Mouse (Mus musculus): ENCODE data around the gene Zpbp.

Gene Zpbp

DNA sequence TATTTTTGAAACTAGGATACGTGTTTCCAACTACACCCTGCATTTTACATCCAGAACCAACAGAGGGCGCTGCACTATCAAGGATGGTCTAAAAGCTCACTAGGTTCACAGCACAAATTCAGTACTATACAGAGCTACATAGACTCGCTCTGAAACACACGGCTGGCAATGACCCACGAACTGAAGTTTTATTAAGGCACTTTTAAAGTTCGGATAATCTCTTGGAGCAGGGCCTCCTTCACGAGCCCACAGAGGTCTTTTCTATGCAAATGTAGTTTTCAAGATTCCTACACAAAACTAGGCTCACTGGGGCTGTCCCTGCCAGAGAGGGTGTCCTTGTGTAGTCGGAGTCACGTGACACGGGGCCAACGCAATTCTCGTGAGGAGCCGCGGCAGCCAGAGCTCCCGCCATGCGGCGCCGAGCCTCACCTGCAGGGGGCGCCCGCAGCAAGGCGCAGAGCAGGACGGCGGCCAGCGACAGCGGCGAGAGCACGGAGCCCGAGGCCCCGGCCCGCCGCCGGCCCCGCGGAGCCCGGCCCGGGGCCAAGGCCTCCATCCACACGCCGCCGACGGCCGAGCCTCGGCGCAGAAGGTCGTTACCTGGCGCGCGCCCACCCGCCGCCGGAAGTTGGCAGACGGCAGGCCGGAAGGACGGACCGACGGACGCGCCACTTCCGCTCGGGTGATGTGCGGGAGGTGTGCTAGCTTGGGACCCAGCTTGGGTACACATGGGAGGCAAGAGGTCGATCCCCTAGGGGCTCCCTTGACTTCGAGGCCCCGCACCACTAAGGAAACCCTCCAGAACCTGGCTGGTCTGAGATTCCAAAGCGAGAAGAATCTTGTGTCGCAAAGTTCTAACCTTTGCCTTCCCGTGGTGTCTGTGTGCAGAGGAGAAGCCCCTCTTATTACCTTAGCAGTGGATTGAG is at the start of gene Zpbp, which contains the start of gene Spata48:
Zpbp (minus strand) TSS at position 774 of the 926 bp plus-strand sequence.
Spata48 (plus strand) TSS at position 460 of the 926 bp plus-strand sequence.
- peak; percentile 30 for DNase-seq (ENCODE audit: low read depth)

DNA sequence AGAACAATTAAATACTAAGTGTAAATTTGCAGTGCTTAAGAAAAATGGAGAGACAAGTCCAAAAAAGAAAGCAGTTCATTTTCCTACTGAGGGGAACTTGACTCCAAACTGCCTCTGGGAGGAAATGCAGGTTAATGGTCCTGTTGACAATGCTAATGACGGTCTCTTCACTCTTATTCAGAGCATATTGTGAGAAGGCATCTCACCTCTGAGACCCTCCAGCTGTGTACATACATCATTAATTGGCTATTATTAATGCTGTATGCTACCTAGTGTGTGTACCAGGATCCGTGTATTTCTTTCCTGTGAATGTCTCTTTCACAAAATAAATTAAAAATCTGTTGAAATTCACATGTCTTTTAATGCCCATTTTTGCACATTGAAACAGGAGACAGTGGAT is 47.2 kb upstream of the Zpbp start:
- DNase-seq (ENCODE audit: low read depth): no peak

DNA sequence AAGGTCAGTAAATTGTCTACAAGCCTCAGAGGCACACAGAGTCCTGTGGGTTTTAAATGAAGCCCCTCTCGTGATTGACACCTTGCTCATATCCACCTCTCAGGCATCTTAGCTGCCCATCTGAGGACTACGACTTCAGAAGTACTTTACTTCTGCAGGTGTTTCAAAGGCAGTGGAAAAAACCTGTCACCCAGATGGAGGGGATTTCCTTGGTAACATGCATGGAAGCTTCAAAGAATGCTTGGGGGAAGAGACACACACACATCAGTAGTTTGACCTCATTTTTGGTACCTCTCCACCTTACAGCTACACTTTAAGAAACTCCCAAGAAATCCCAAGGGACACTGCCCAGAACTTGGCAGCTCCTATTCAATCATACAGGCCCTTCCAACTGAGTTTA is 44.0 kb upstream of the Zpbp start:
- DNase-seq (ENCODE audit: low read depth): no peak

DNA sequence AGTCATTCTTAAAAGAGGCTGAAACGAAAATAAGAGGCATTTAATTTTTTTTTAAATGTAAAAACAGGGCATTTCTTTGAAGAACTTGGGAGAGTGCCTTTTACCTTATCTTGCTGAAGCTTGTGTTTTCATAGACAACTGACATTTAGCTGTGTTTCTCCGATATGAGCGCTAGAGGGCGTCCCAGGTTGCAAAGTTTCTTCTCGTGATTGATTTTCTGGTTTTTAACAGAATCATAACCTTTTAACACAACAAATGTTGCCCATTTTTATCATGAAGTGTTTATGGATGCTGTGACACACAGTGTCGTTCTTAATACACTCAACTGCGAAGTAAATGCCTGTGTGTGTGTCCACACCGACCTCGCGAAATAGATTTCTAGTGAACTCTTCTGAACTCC is 37.7 kb upstream of the Zpbp start:
- no peak for DNase-seq (ENCODE audit: low read depth)

DNA sequence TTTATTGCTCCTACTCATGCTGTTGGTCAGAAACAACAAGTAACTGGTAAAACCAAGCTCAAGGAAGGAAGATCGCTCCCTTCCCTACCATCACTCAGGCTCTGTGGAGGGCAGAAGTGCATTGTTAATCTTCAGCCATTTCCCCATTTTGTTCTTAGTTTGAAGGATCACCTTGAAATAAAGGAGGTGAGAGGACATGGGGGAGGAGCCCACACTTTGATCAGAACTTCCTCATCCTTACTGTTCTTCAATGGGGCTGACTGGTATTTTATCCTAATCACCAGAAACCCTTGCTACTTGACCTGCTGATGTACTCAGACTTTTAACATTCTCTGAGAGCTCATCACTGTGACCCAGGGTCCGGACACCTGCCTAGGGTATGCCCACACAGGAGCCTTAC is 33.5 kb upstream of the Zpbp start:
- DNase-seq (ENCODE audit: low read depth): no peak

DNA sequence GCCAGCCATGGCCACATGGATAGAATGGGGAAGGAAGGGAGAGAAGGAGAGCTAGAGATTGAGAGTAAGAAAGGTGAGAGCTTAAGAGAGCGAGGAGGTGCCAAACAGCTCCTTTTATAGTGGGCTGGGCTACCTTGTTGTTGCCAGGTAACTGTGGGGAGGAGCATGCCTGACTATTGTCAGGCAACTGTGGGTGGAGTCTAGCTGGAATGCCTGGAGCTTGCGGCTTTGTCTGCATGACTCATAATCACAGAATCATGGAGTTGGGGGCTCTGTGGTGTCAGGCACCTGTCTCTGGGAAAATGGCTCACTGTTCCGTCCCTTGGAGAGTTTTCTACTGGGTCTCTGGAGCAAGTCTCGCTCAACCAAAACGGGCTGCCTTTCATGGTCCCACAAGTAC is 29.8 kb upstream of the Zpbp start:
- no peak for DNase-seq (ENCODE audit: low read depth)

DNA sequence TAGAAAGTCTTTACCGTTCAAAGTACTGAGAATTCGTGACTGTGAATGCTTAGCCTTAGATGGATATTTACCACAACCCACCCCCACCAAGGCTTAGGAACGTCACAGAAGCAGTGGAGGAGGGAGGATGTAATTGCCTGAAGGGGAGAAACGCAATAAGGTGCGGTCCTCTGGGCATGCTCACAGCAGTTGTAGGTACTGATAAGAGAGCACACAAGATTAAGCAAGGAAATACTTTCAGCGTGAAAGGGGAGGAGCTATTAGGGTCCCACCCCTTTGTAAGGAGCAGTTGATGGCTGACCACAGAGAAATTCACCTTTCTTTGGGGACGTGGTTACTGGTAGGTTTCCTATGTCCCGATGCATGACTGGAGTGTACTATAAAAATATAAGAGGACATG is 22.2 kb upstream of the Zpbp start:
- DNase-seq (ENCODE audit: low read depth): no peak

DNA sequence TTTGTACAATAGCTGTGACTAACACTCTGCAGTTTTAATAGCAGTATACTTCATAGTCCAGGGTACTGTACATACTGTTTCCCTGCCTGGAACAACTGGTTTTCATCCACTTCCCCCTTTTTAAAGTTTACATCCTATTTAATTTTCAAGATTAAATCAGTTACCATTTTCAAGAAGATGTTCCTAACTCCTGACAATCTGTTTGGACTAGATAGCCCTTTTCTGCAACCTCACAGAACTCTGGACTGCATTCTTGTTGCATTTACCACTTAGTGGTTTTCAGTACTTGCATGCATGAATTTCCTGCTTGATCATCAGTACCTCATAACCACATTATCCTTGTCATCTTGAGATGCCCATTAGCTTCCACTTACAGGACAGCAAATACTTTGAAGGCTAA is 6.7 kb upstream of the Zpbp start:
- no peak for DNase-seq (ENCODE audit: low read depth)

DNA sequence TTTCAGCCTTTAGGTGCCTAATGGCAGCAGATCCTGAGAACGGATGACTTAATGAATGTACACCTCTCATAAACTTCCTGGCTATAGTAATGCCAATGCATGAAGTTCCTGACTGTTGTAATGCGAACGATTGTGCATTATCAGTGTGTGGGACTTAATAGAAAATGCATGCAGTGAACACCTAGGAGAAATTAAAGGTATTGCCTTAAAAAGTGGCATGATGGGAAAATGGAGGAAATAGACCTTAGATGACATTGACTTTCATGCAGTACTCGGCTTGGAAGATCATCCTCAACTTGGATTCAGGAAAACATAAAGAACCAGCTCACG is 318 bp upstream of the Zpbp start:
- DNase-seq (ENCODE audit: low read depth): no peak

DNA sequence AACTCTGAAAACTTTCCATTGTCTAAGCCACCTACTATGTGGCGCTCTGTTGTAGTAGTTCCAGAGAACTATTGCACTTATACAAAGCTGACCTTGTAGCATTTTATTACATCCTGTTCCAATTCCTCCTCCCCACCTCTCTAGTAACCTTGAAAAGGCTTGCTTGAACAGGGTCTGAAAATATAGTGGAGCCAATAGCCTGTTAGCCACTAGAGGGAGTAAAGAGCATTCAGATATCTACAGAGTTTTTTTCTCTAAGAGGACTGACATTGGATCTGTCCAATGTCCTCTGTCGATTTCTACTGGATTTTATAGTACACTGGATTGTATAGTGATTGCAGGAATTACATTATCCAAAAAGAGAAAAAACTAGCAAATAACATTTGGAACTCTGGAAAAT is 7.2 kb downstream of the Zpbp start:
- no peak for DNase-seq (ENCODE audit: low read depth)

DNA sequence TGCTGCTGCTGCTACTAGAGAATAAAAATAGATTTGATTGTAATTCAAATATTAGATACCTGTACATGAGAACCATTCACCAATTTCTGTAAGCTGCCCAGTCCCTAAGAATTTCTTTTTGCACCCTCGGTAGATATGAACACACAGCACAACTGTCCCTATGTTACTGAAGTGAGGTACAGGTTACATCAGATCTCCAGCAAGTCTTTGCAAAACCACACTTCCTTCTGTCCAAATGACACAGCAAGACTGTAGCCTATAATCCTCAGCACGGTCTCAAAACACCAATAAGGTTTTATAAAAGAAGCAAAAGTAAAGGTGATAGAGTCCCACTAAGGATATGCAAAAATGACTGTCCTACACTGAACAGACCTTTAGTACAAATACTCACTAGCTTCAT is 44.9 kb downstream of the Zpbp start:
- DNase-seq (ENCODE audit: low read depth): no peak

DNA sequence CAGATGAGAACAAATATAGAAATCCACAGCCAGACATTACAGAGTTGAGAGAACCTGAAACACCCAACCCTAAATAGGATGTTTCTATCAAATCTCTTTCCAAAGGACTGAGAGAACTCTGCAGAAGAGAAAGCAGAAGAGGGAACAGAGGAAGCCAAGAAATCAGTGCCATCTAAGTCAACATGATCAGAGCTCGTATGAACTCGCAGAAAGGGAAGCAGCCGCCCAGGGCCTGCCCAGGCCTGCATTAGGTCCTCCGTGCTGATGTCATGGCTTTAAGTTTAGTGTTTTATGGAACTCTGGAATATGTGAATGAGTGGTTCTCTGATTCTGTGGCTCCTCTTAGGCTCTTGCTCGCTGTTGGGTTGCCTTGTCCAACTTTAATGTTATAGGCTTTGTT is 48.0 kb downstream of the Zpbp start:
- DNase-seq (ENCODE audit: low read depth): no peak

DNA sequence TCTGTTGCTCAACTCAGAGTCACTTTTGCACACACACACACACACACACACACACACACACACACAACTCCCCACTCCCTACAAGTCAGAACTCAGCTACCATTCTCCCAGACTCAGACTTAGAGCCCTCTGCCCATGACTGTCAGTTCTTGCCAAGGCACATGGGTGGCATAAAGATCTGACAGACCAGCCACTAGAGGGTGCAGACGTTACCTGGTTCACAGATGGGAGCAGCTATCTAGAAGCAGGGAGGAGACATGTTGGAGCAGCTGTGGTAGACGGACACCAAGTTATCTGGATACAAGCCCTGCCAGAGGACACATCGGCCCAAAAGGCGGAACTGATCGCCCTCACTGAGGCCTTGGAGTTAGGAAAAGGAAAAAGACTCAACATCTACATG is 67.5 kb downstream of the Zpbp start:
- no peak for DNase-seq (ENCODE audit: low read depth)

DNA sequence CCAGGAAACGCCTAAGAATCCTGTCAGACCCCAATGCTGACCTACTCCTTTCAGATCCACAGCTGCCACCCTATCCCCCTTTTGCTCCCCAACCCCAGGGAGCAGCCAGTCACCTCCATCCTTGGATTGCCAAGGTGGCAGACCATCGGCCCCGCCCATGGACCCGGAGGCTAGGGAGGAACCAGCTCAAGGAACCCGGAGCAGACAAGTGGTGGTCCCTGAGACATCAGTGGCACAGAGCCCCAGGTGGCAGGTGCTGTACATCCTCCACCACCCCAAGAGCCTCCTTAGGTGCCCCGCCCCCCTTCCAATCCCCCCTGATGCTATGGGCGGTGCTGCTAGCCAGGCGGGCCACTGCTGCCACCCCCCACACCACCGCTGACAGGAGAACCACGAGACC is 69.0 kb downstream of the Zpbp start:
- DNase-seq (ENCODE audit: low read depth): no peak

DNA sequence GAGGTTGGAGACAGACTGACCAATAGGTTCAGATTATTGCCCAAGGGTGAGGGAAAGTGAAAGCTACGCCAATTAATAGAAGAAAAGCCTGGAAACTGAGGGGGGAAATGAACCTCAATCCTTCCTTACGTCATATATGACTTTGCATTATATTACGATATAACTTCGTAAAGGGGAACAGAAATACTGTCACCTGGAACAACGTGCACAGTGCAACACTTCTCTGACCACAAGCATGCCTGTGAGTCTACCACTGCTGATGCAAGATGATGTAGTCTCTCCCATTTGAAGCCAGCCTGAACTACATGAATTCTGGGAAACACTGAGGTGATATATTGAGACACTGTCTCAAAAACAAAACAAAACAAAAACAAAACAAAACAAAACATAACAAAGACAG is 90.9 kb downstream of the Zpbp start:
- DNase-seq (ENCODE audit: low read depth): no peak

DNA sequence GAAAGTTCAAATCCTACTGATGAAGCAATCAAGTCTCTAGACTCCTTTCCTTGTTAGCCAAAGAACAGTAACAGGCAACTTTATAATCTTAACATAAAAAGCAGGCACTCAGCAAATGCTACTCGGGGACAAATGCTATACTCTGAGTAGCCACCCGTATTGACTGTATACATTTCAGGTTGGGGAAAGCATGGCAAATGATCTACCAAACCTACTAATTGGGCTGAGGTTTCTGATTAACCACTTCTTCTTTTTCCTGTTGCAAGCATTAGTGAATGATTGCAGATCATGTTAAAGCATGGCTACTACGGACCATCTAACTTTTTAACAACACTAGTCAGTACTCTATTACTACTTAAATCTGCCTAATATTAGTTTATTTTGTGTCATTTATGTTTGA is 178.7 kb downstream of the Zpbp start:
- no peak for DNase-seq (ENCODE audit: low read depth)

DNA sequence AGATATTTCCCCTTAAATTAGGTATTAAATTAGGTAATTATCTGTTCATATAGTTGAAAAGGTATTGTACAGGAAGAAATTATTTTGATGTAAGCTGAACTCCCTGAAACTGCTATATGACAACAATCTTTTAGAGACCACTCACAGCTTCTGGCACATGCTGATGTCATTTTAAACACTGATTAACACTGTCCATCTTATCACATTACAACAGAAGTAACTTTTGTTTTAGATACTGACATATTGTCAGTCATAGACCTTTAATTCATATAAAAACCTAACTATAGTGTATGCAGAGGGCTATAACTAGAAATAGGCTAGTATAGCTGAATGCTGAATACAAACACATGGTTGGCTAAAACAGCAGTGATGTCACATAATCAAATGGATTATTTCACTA is 182.1 kb downstream of the Zpbp start:
- no peak for DNase-seq (ENCODE audit: low read depth)

DNA sequence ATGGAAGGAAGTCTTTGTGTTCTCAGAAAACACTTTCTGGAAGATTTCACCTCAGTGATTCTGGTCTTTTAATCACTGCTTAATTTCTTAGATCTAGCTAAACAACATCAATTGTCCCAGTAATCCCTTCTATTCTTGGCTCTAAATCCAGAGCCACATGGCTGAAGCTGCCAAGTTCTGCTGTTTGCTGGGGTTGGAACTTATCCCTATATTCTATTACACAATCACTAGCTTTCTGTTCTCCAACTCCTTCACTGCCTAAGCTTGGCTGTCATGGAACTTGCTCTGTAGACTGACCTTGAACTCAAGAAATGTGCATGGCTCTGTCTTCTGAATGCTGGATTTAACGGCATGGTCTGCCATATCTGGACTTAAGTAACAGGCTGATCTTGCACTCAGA is 204.9 kb downstream of the Zpbp start:
- DNase-seq (ENCODE audit: low read depth): no peak

DNA sequence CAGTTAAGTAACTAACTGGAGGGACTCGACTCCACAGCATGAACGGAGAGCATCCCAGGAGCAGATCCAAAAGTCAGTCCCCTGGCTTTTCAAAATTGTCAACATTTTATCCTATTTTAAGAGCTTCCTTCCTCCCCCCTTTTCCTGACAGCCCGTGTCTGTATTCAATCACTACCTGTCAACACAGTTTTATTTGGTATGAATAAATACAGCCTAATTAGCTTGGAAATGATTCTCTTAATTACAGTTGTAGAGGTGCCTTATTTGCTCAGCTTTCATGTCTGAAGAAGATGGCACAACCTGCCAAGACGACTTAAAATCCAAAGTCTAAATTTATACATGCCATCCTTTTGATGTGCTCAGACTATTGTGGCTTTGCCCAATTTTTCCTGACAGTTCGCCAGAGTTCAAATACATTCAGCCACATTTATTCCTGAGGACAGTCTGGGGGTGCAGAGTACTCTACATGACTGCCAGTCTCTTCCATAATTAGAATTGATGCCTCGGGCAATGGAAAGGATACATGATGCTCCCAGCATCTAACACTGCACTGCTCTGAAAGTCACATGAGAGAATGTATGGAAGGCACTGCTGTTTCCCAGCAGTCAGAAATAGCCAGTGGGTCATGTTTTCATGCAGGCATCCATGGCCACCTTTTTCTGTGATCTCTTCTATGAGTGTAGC is 219.4 kb downstream of the Zpbp start:
- no peak for DNase-seq (ENCODE audit: low read depth)

DNA sequence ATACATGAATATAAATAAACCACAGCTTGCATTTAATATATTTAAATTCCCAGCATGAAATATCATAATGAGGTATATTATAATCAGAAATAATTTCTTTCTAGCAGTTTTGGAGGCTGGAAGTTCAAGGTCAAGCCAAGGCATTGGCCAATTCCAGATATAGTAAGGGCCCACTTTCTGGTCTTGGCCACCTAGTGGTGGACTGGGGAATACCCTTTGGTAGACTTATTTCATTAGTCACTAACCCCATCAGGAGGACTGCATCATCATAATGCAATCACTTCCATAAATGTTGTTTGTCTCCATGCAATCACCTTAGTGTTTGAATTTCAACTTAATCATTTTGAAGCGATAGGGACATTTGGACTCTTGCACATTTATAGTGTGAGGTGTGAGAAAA is 222.9 kb downstream of the Zpbp start:
- no peak for DNase-seq (ENCODE audit: low read depth)
